Mouse (Mus musculus) cerebellum, adult 2 months (tissue): ENCODE measurements around the gene Kcnb1.

Experiments
- CTCF ChIP-seq: fragments of 200-500 bp; IDR thresholded peaks from 2 replicates; pipeline ENCODE4 v1.5.1; 2011; ENCODE audit warnings: low read depth, mild to moderate bottlenecking, control low read depth, low read length, moderate library complexity, borderline replicate concordance; ENCODE audit not compliant: insufficient read depth
- POLR2A ChIP-seq: fragments of 200-500 bp; IDR thresholded peaks from 2 replicates; pipeline ENCODE4 v1.6.1; 2011; ENCODE audit warnings: low read length, control low read depth, borderline replicate concordance; ENCODE audit not compliant: insufficient read depth

DNA sequence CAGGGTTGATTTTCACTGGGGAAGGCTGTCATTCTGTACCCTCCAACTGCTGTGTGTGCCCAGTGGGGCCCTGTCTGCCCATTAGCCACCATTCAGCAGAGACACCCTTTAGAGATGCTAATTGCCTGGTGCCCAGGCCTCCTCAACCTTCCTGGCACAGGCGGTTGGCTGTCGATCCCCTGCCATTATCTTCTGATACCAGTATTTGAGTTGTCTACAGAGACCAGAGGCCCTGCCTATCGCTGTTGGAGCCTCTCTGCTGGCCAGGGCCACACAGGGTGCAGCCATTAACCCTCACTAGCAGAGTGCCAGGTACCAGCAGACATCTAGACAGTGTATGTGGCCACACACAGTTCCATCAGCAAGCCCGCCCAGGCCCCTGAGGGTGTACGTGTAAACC, 31.2 kb downstream of the Kcnb1 start:
- TF ChIP-seq CTCF (no peak), POLR2A (no peak)
